Mouse (Mus musculus) MEL (cell line): Measurements from ENCODE around the gene Itm2c. TPM values are rescaled to one million over a fixed set of nuclear protein-coding genes. Genes with fewer than 3 reads are reported as not detected.

Experiments
- DNase-seq: peaks from one replicate; pipeline ENCODE4 v3.0.0; 2011; ENCODE audit warnings: low read depth, low spot score
- H3K27ac ChIP-seq: 2 replicates; pipeline ENCODE4 v1.5.1; 2012; ENCODE audit warnings: low read depth, mild to moderate bottlenecking, control low read depth, low read length, moderate library complexity; ENCODE audit not compliant: control insufficient read depth
- H3K27me3 ChIP-seq, 2 experiments: fragments of 150-350 bp in 1 of 2; sonication (generic) in 1 of 2; 2 replicates each; pipeline ENCODE4 v1.6.1; 2012; ENCODE audit warnings: low read length in 2 of 2, mild to moderate bottlenecking in 2 of 2, improper control_type of control experiment in 1 of 2, moderate library complexity in 1 of 2; ENCODE audit not compliant: insufficient read depth in 2 of 2, control insufficient read depth in 1 of 2
- H3K36me3 ChIP-seq, 2 experiments: 2 replicates each; pipeline ENCODE4 v1.6.1; 2012 to 2014; ENCODE audit warnings: low read length in 2 of 2, improper control_type of control experiment in 1 of 2, inconsistent platforms in 1 of 2, mild to moderate bottlenecking in 1 of 2; ENCODE audit not compliant: insufficient read depth in 2 of 2, control insufficient read depth in 1 of 2
- H3K4me1 ChIP-seq, 2 experiments: fragments of 150-350 bp in 1 of 2; sonication (generic) in 1 of 2; 2 replicates each; pipeline ENCODE4 v1.6.1; 2012; ENCODE audit warnings: low read length in 2 of 2, improper control_type of control experiment in 1 of 2, mild to moderate bottlenecking in 1 of 2; ENCODE audit not compliant: insufficient read depth in 2 of 2, control insufficient read depth in 1 of 2
- H3K4me3 ChIP-seq, 2 experiments: fragments of 150-350 bp in 1 of 2; sonication (generic) in 1 of 2; 2 replicates each; pipeline ENCODE4 v1.5.1; 2012; ENCODE audit warnings: low read depth in 2 of 2, low read length in 2 of 2, mild to moderate bottlenecking in 2 of 2, moderate library complexity in 2 of 2, control low read depth in 1 of 2, improper control_type of control experiment in 1 of 2; ENCODE audit not compliant: control insufficient read depth in 1 of 2, insufficient read depth in 1 of 2
- H3K79me2 ChIP-seq: 2 replicates; pipeline ENCODE4 v1.6.1; 2012; ENCODE audit warnings: mild to moderate bottlenecking, low read length, moderate library complexity; ENCODE audit not compliant: control insufficient read depth, poor library complexity, insufficient read depth
- H3K9ac ChIP-seq: 2 replicates; pipeline ENCODE4 v1.6.1; 2012; ENCODE audit warnings: low read depth, mild to moderate bottlenecking, control low read depth, low read length, moderate library complexity; ENCODE audit not compliant: control insufficient read depth, poor library complexity, severe bottlenecking
- H3K9me3 ChIP-seq: fragments of 150-350 bp; sonication (generic); replicated peaks from 2 replicates; pipeline ENCODE4 v1.6.1; 2012; ENCODE audit warnings: mild to moderate bottlenecking, low read length, improper control_type of control experiment, moderate library complexity; ENCODE audit not compliant: insufficient read depth
- CTCF ChIP-seq, 3 experiments: IDR thresholded peaks in 2 of 3; conservative IDR thresholded peaks in 1 of 3; 2 replicates each; pipeline ENCODE4 v1.5.1; 2011 to 2012; ENCODE audit warnings: low read length in 3 of 3, low read depth in 2 of 3, mild to moderate bottlenecking in 2 of 3, improper control_type of control experiment in 1 of 3, inconsistent platforms in 1 of 3, mixed read lengths in 1 of 3, moderate library complexity in 1 of 3; ENCODE audit not compliant: control insufficient read depth in 1 of 3, insufficient read depth in 1 of 3, poor library complexity in 1 of 3, severe bottlenecking in 1 of 3
- E2F4 ChIP-seq: IDR thresholded peaks from 2 replicates; pipeline ENCODE4 v1.6.1; 2011; ENCODE audit warnings: low read depth, low read length, improper control_type of control experiment, borderline replicate concordance
- EP300 ChIP-seq, 2 experiments: IDR thresholded peaks; 2 replicates each; pipeline ENCODE4 v1.6.1; 2011; ENCODE audit warnings: improper control_type of control experiment in 2 of 2, low read length in 2 of 2, low read depth in 1 of 2, mild to moderate bottlenecking in 1 of 2
- ETS1 ChIP-seq: IDR thresholded peaks from 2 replicates; pipeline ENCODE4 v1.6.1; 2012; ENCODE audit warnings: low read depth, mild to moderate bottlenecking, inconsistent platforms, low read length, improper control_type of control experiment, moderate library complexity
- JUND ChIP-seq: IDR thresholded peaks from 2 replicates; pipeline ENCODE4 v1.6.1; 2011; ENCODE audit warnings: low read depth, mild to moderate bottlenecking, improper control_type of control experiment, low read length
- MAFK ChIP-seq: IDR thresholded peaks from 2 replicates; pipeline ENCODE4 v1.6.1; 2011; ENCODE audit warnings: low read depth, mild to moderate bottlenecking, low read length, improper control_type of control experiment, borderline replicate concordance
- MAZ ChIP-seq: IDR thresholded peaks from 2 replicates; pipeline ENCODE4 v1.6.1; 2012; ENCODE audit warnings: low read depth, mild to moderate bottlenecking, inconsistent platforms, low read length, improper control_type of control experiment
- MEF2A ChIP-seq: IDR thresholded peaks from 2 replicates; pipeline ENCODE4 v1.6.1; 2014; ENCODE audit warnings: low read depth, mild to moderate bottlenecking, inconsistent platforms, low read length, improper control_type of control experiment; ENCODE audit not compliant: poor library complexity, insufficient replicate concordance, severe bottlenecking; ENCODE audit errors: extremely low read depth
- MXI1 ChIP-seq: IDR thresholded peaks from 2 replicates; pipeline ENCODE4 v1.6.1; 2011; ENCODE audit warnings: mild to moderate bottlenecking, low read depth, low read length, improper control_type of control experiment
- NELFE ChIP-seq: IDR thresholded peaks from 2 replicates; pipeline ENCODE4 v1.6.1; 2011; ENCODE audit warnings: low read depth, low read length, improper control_type of control experiment
- RAD21 ChIP-seq: IDR thresholded peaks from 2 replicates; pipeline ENCODE4 v1.6.1; 2011; ENCODE audit warnings: mild to moderate bottlenecking, low read depth, low read length, improper control_type of control experiment
- RCOR1 ChIP-seq: IDR thresholded peaks from 2 replicates; pipeline ENCODE4 v1.6.1; 2012; ENCODE audit warnings: low read depth, mild to moderate bottlenecking, inconsistent platforms, low read length, improper control_type of control experiment
- SIN3A ChIP-seq: IDR thresholded peaks from 2 replicates; pipeline ENCODE4 v1.6.1; 2012; ENCODE audit warnings: low read length, improper control_type of control experiment, inconsistent platforms
- SMC3 ChIP-seq: IDR thresholded peaks from 2 replicates; pipeline ENCODE4 v1.6.1; 2011; ENCODE audit warnings: low read depth, low read length, improper control_type of control experiment
- TAL1 ChIP-seq: IDR thresholded peaks from 2 replicates; pipeline ENCODE4 v1.6.1; 2012; ENCODE audit warnings: mild to moderate bottlenecking, inconsistent platforms, low read length, moderate library complexity, mixed read lengths
- TBP ChIP-seq: IDR thresholded peaks from 2 replicates; pipeline ENCODE4 v1.8.0; 2011; ENCODE audit warnings: low read depth, low read length, improper control_type of control experiment
- UBTF ChIP-seq: IDR thresholded peaks from 2 replicates; pipeline ENCODE4 v1.6.1; 2012; ENCODE audit warnings: low read depth, mild to moderate bottlenecking, inconsistent platforms, low read length, improper control_type of control experiment, moderate library complexity, borderline replicate concordance; ENCODE audit not compliant: insufficient read depth
- ZKSCAN1 ChIP-seq: IDR thresholded peaks from 2 replicates; pipeline ENCODE4 v1.6.1; 2012; ENCODE audit warnings: low read depth, mild to moderate bottlenecking, inconsistent platforms, low read length, improper control_type of control experiment, moderate library complexity
- ZMIZ1 ChIP-seq: IDR thresholded peaks from 2 replicates; pipeline ENCODE4 v1.6.1; 2012; ENCODE audit warnings: low read depth, mild to moderate bottlenecking, inconsistent platforms, low read length, improper control_type of control experiment, moderate library complexity
- ZNF384 ChIP-seq: IDR thresholded peaks from 2 replicates; pipeline ENCODE4 v1.6.1; 2012; ENCODE audit warnings: low read depth, mild to moderate bottlenecking, inconsistent platforms, low read length, improper control_type of control experiment
- polyA plus RNA-seq, 2 experiments: library from polyadenylated mRNA; stranded (reverse) in 1 of 2; unstranded in 1 of 2; fragments of >175 nt in 1 of 2; fragments of >200 nt in 1 of 2; gene quantifications; 2 replicates each; pipeline versions ENCODE4 v1.2.1 to v1.2.4; 2012; ENCODE audit warnings: low replicate concordance in 2 of 2, low read depth in 1 of 2; ENCODE audit not compliant: insufficient read length in 2 of 2, insufficient read depth in 1 of 2, missing spikeins in 1 of 2
- total RNA-seq: library from RNA; depleted of rRNA; stranded (reverse); fragments of 300-350 nt; gene quantifications from 2 replicates; pipeline ENCODE4 v1.2.3, GENCODE M21; 2012

The Itm2c gene
- total and polyA plus RNA-seq, 3 experiments: 24.8 to 28.2 TPM; not detected in 1

GRCm38 (mm10) chr1:85929406-85929805, 35.3 kb downstream of the Itm2c start:
- Histone ChIP-seq H3K27ac (no peak overlapping the region), H3K9me3 (no peaks in the 10 kb centered on the region), H3K27me3 (peaks cover 2 to 12% of the 10 kb centered on the region in 2 experiments), H3K4me3 (no peak overlapping the region), H3K36me3 (no peaks in the 10 kb centered on the region), H3K9ac (no peak overlapping the region), H3K79me2 (no peaks in the 10 kb centered on the region), H3K4me1 (no peaks in the 10 kb centered on the region)
- TF ChIP-seq MEF2A (no peak), RAD21 (no peak), ZMIZ1 (no peak), TBP (no peak), RCOR1 (no peak), MAFK (no peak)
- no peak for DNase-seq

DNA sequence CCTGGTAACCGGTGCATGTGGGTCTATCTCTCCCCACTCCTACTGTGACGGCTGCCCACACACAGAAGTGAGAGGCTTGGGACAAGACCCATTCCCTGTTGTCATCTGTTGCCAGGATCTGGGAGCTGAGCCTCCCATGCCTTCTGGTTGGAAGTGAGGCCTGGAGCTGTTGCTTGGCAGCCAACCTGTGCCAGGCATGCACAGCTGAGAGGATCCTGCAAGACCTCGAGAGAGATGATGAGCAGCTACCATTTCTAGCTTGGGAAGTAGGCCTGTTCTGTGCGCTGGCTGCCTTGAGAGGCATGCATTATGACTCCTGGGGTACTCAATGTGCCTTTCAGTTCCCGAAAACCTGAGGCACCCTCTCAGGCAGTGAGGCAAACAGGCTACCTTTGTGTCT, 37.1 kb downstream of the Itm2c start:
- TF ChIP-seq UBTF (no peak), SIN3A (no peak), CTCF (IDR thresholded peaks at IDR 0.05 in 2 of 3, conservative IDR thresholded peaks at IDR 0.05 in 1 of 3; ENCODE audit: control insufficient read depth in 1 of 3, insufficient read depth in 1 of 3, low read depth in 2 of 3, low read length in 3 of 3, poor library complexity in 1 of 3, severe bottlenecking in 1 of 3) (no peak), ZKSCAN1 (no peak), ETS1 (no peak), RCOR1 (no peak), ZMIZ1 (no peak), EP300 (IDR thresholded peaks at IDR 0.05; ENCODE audit: low read depth in 1 of 2, low read length in 2 of 2) (no peak), MXI1 (no peak), SMC3 (no peak), MAZ (no peak), JUND (no peak), NELFE (no peak), RAD21 (no peak), TAL1 (no peak), E2F4 (no peak), ZNF384 (no peak), MAFK (no peak)
- Histone ChIP-seq H3K36me3 (no peaks in the 10 kb centered on the region), H3K27ac (no peak overlapping the region), H3K9ac (no peak overlapping the region), H3K27me3 (peaks cover 0 to 13% of the 10 kb centered on the region in 2 experiments), H3K79me2 (no peaks in the 10 kb centered on the region), H3K4me3 (no peak overlapping the region), H3K4me1 (no peaks in the 10 kb centered on the region), H3K9me3 (no peaks in the 10 kb centered on the region)
- no peak for DNase-seq
